In the genomic region with DNA sequence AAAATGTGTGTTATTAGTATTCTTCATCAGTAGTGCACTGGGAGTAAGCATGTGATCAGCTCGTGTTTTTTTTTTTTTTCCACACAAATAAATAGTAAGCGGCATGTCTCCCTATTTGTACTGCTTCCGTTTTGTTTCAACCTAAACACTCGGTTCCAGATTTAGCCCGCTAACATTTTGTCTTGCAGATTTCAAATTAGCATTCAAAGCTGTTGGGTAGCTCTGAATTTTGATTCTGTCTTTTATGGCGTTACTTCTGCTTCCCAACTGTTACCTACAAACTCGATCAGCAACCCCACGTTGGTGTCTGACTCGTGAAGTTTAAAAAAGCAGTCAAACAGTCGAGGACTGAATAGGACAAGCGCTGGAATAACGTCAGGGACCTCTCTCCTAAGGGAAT, we compare ENCODE assay signal across 27 mouse cellular contexts.
DNase-seq lines count a peak whose midpoint lies in the region; ATAC-seq lines count a peak whose summit lies in the region.
"Had no signal": no experiment of that assay in that cellular context is flagged by ENCODE, and none has a peak within 500 bp of the region (broad histone marks: within the 10 kb centered on the region; RNA-seq: fewer than 3 reads in every experiment).

No protein-coding gene starts in this region.

- intact Hi-C loops in left cerebral cortex, postnatal 25 days (cut with DNase I), result no loop called here
- intact Hi-C loops in left cerebral cortex, postnatal 4 days (cut with DNase I), result no loop called here

- no peak overlapping the region for H3K4me3 ChIP-seq in embryonic facial prominence, embryonic 10.5 days
- H3K4me3 ChIP-seq: embryonic facial prominence, embryonic 13.5 days; gastrocnemius, adult 2 months; hindbrain, embryonic 12.5 days; left cerebral cortex, adult 2 months; lung, embryonic 15.5 days had no signal

- no peaks in the 10 kb centered on the region for H3K27me3 ChIP-seq in embryonic facial prominence, embryonic 10.5 days (replicated peaks; ENCODE audit: low read depth, poor library complexity, severe bottlenecking)
- H3K27me3 ChIP-seq: embryonic facial prominence, embryonic 13.5 days; hindbrain, embryonic 12.5 days; lung, embryonic 15.5 days had no signal

- peak; percentile 11 for DNase-seq in layer of hippocampus, adult 11-12 months (ENCODE audit: low spot score)
- DNase-seq in layer of hippocampus, postnatal 10 days (ENCODE audit: low spot score in 2 of 2), result no peak
- peak; percentile 12 to 57 for DNase-seq in left cerebral cortex, postnatal 25 days (ENCODE audit: low spot score in 2 of 2)
- no peak for DNase-seq in left cerebral cortex, postnatal 4 days
- peak; percentile 14 for DNase-seq in ZHBTc4 (ENCODE audit: low read depth, low spot score)
- no peak for DNase-seq in embryonic facial prominence, embryonic 10.5 days (ENCODE audit: low spot score)
- DNase-seq: adrenal gland, adult 8-10 months; cerebellum, adult 11 months; cerebellum, adult 9-10 months; embryo, embryonic 11 days; gastrocnemius, adult 2 months; gastrocnemius, postnatal 36 days; heart, adult 18-20 months; heart, postnatal 36 days; kidney, adult 9 months; kidney, postnatal 10 days; right cerebral cortex, postnatal 25 days; spleen, adult 18-20 months; thymus, postnatal 4 days had no signal

- no peaks in the 10 kb centered on the region for H3K9me3 ChIP-seq in embryonic facial prominence, embryonic 10.5 days
- H3K9me3 ChIP-seq: hindbrain, embryonic 12.5 days; lung, embryonic 15.5 days had no signal

- no peaks in the 10 kb centered on the region for H3K36me3 ChIP-seq in embryonic facial prominence, embryonic 10.5 days (replicated peaks)
- H3K36me3 ChIP-seq: embryonic facial prominence, embryonic 13.5 days; lung, embryonic 15.5 days had no signal

- H3K27ac ChIP-seq in embryonic facial prominence, embryonic 10.5 days (replicated peaks), result no peak overlapping the region
- H3K27ac ChIP-seq: embryonic facial prominence, embryonic 13.5 days; gastrocnemius, adult 2 months; hindbrain, embryonic 12.5 days; left cerebral cortex, adult 2 months; lung, embryonic 15.5 days had no signal

- H3K4me1 ChIP-seq in embryonic facial prominence, embryonic 10.5 days, result no peaks in the 10 kb centered on the region
- H3K4me1 ChIP-seq: embryonic facial prominence, embryonic 13.5 days; lung, embryonic 15.5 days had no signal

- WGBS in embryonic facial prominence, embryonic 10.5 days, result 83% methylated on average over 12 of the region's 12 CpGs

- no peak for ATAC-seq in megakaryocyte, adult 5-6 weeks (ENCODE audit: poor library complexity, severe bottlenecking)
- ATAC-seq: CD4-positive, CD25-positive, alpha-beta regulatory T cell, adult 4 months; intestine, embryonic 16.5 days; midbrain, embryonic 16.5 days had no signal

Comparison
In these comparisons a context has a peak if more than half of its experiments do, and no peak if none do; other contexts are left out.
1. DNase-seq: peak in layer of hippocampus, adult 11-12 months (single experiment), left cerebral cortex, postnatal 25 days (2 of 2) and ZHBTc4 (single experiment); none in layer of hippocampus, postnatal 10 days (0 of 2), left cerebral cortex, postnatal 4 days (single experiment) and embryonic facial prominence, embryonic 10.5 days (single experiment).